Mouse (Mus musculus): ENCODE results near the gene Lrrc8d.

DNA sequence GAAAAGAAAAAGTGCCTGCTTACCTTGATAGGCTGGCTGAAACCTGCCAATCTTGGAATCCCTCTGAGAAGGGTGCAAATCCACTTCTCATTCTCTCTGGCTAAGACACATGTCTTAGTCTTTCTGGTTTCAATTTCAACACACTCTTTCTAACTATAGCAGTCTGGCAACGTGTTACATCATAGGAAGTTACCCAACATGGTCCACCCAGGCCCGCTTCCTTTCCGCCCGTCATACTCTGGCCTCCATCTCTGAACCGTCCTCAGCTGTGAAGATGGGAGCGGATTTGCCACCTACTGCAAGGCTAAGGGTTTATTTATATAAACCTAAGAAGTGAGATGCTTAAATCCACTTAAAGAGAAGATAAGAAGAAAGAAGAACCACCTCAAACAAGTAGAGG lies 3.7 kb upstream of the Lrrc8d start:
- no peak for TF ChIP-seq CTCF (IDR thresholded peaks at IDR 0.05)
- peak; percentile 72 for TF ChIP-seq EP300 (IDR thresholded peaks at IDR 0.05)
